Mouse (Mus musculus): Measurements from ENCODE around the gene Samd7. TPM values are rescaled to one million over a fixed set of nuclear protein-coding genes. Genes with fewer than 3 reads are reported as not detected.

Gene Samd7
- polyA plus RNA-seq, 1 experiment: not detected

- TF ChIP-seq POLR2A (IDR thresholded peaks at IDR 0.05; ENCODE audit: borderline replicate concordance, extremely low read depth, low read depth, low read length) (no peak), CTCF (IDR thresholded peaks at IDR 0.05; ENCODE audit: insufficient read depth, low read length) (no peak)
- no peak for DNase-seq
- Histone ChIP-seq H3K4me3 (replicated peaks; ENCODE audit: extremely low read depth, low read depth, low read length) (no peak overlapping the region), H3K4me1 (ENCODE audit: control insufficient read depth, insufficient read depth, low read length) (no peaks in the 10 kb centered on the region)
- 81% methylated on average over 9 of the region's 9 CpGs for WGBS
Observed at GRCm38 (mm10) chr3:30748316-30748715, 2.2 kb downstream of the Samd7 start.

GRCm38 (mm10) chr3:30754696-30755095 is 8.6 kb downstream of the Samd7 start:
- no peaks in the 10 kb centered on the region for H3K4me1 ChIP-seq (ENCODE audit: control insufficient read depth, insufficient read depth, low read length)
- no peak for DNase-seq
- TF ChIP-seq POLR2A (IDR thresholded peaks at IDR 0.05; ENCODE audit: borderline replicate concordance, extremely low read depth, low read depth, low read length) (no peak), CTCF (IDR thresholded peaks at IDR 0.05; ENCODE audit: insufficient read depth, low read length) (no peak)
- 95% methylated on average over 4 of the region's 4 CpGs for WGBS
- no peak overlapping the region for H3K4me3 ChIP-seq (replicated peaks; ENCODE audit: extremely low read depth, low read depth, low read length)

GRCm38 (mm10) chr3:30764877-30765276 is 18.8 kb downstream of the Samd7 start:
- DNase-seq: no peak
- 82% methylated on average over 4 of the region's 4 CpGs for WGBS
- no peaks in the 10 kb centered on the region for H3K4me1 ChIP-seq (ENCODE audit: control insufficient read depth, insufficient read depth, low read length)
- H3K4me3 ChIP-seq (replicated peaks; ENCODE audit: extremely low read depth, low read depth, low read length): no peak overlapping the region
- TF ChIP-seq POLR2A (IDR thresholded peaks at IDR 0.05; ENCODE audit: borderline replicate concordance, extremely low read depth, low read depth, low read length) (no peak), CTCF (IDR thresholded peaks at IDR 0.05; ENCODE audit: insufficient read depth, low read length) (no peak)

- peak; percentile 10 for DNase-seq
- Histone ChIP-seq H3K4me1 (ENCODE audit: control insufficient read depth, insufficient read depth, low read length) (no peaks in the 10 kb centered on the region), H3K4me3 (replicated peaks; ENCODE audit: extremely low read depth, low read depth, low read length) (no peak overlapping the region)
- WGBS: 55% methylated on average over 10 of the region's 10 CpGs
- TF ChIP-seq POLR2A (IDR thresholded peaks at IDR 0.05; ENCODE audit: borderline replicate concordance, extremely low read depth, low read depth, low read length) (no peak), CTCF (IDR thresholded peaks at IDR 0.05; ENCODE audit: insufficient read depth, low read length) (no peak)
Observed at GRCm38 (mm10) chr3:30765311-30766027, 19.4 kb downstream of the Samd7 start.

DNA sequence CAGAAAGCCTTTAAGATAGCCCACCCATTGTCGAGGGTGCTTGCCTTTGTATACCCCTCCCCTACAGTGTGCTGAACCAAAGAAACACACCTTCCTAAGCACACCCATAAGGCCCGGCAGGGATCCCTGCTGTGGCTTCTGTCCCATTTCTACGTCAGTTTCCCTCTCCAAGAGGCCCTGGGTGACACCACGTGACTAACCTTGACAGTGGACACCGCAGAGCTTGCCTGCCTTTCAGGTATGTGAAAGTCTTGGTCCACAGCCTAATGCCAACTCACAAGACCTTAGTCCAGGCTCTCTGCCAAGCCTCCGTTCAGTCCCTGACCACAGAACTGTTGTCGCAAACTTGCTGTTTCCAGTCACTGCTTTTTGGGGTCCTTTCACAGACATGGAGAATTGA is 20.1 kb downstream of the Samd7 start:
- Histone ChIP-seq H3K4me3 (replicated peaks; ENCODE audit: extremely low read depth, low read depth, low read length) (no peak overlapping the region), H3K4me1 (ENCODE audit: control insufficient read depth, insufficient read depth, low read length) (no peaks in the 10 kb centered on the region)
- TF ChIP-seq CTCF (IDR thresholded peaks at IDR 0.05; ENCODE audit: insufficient read depth, low read length): no peak
- no peak for TF ChIP-seq POLR2A (IDR thresholded peaks at IDR 0.05; ENCODE audit: borderline replicate concordance, extremely low read depth, low read depth, low read length)
- peak; percentile 30 for DNase-seq
- 50% methylated on average over 7 of the region's 7 CpGs for WGBS

DNA sequence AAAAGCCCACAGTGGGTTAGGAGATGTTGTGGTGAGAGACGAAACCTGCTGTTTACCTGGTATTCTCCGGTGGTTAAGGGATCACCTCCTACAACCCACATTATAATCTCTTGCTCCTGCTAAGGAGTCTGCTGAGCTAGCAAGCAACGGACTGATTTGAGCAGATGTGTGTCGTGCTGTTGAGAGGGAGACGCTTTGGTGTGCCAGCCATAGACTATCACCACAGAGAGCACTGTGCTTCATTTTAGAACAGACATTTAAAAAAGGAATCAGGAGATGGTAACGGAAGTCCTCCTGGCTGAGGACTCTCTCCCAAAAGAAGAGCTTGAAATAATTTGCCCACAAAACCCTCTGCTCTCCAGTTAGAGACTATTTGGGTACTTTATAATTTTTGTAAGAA is 21.2 kb downstream of the Samd7 start:
- no peak for DNase-seq
- H3K4me3 ChIP-seq (replicated peaks; ENCODE audit: extremely low read depth, low read depth, low read length): no peak overlapping the region
- TF ChIP-seq POLR2A (IDR thresholded peaks at IDR 0.05; ENCODE audit: borderline replicate concordance, extremely low read depth, low read depth, low read length) (no peak), CTCF (IDR thresholded peaks at IDR 0.05; ENCODE audit: insufficient read depth, low read length) (no peak)
- 89% methylated on average over 6 of the region's 6 CpGs for WGBS
- H3K4me1 ChIP-seq (ENCODE audit: control insufficient read depth, insufficient read depth, low read length): no peaks in the 10 kb centered on the region

DNA sequence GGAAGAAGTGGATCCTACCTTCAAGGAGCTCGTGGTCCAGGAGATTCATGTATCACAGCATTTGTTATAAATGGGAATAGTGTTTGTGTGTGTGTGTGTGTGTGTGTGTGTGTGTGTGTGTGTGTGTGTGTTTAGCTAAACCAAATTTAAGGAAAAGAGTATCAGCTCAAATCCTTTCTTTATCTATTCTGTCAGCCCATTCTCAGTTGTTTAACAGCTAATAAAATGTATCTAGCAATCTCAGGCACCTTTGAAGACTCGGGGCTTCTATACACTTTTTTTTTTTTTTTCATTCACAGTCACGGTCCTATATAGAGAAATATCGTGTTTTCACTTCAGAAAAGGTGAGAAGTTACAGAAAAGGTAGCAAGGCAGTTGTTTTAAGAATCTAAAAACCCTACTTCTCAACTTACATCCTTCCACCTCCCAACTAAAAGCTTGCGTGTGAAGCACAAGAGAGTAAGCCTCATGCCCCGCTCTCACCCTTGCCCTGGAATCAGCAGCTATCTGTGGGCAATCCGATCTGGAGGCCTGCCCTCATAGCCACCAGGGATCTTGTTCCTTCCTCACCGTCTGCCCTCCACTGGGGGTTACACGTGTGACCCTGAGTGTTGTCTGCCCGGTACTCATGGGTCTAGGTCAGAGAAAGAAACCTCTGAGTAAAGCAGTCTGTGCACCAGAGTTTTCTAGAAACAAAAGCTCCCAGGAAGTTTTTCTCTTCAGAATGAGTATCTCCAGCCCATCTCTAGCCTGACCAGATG is 23.8 kb downstream of the Samd7 start:
- 58% methylated on average over 10 of the region's 10 CpGs for WGBS
- DNase-seq: no peak

DNA sequence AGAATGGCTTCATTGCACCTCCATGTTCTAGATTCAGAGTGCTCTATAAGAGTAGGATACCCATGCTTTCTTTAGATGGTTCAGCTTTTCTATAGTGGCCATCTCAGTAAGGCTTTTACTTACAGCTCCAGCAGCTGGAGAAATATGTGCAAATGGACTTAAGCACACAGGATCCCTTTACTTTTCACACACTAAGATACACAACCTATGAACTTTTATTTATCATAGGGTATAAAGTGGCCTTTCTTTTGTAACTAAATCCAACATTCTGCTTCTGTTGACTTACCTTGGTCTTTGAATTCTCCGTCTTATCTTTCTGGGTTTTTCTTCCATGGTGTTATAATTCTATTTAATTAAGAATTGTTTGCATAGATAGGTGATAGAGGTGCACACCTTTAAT is 25.5 kb downstream of the Samd7 start:
- 93% methylated on average over 1 of the region's 1 CpGs for WGBS
- no peaks in the 10 kb centered on the region for H3K4me1 ChIP-seq (ENCODE audit: control insufficient read depth, insufficient read depth, low read length)
- no peak overlapping the region for H3K4me3 ChIP-seq (replicated peaks; ENCODE audit: extremely low read depth, low read depth, low read length)
- TF ChIP-seq CTCF (IDR thresholded peaks at IDR 0.05; ENCODE audit: insufficient read depth, low read length) (no peak), POLR2A (IDR thresholded peaks at IDR 0.05; ENCODE audit: borderline replicate concordance, extremely low read depth, low read depth, low read length) (no peak)
- no peak for DNase-seq

More for the DNA sequence above, 23.8 kb downstream of the Samd7 start:
- no peak for TF ChIP-seq CTCF (IDR thresholded peaks at IDR 0.05; ENCODE audit: insufficient read depth, low read length)
- TF ChIP-seq POLR2A (IDR thresholded peaks at IDR 0.05; ENCODE audit: borderline replicate concordance, extremely low read depth, low read depth, low read length): no peak
- no peak overlapping the region for H3K4me3 ChIP-seq (replicated peaks; ENCODE audit: extremely low read depth, low read depth, low read length)
- no peaks in the 10 kb centered on the region for H3K4me1 ChIP-seq (ENCODE audit: control insufficient read depth, insufficient read depth, low read length)

- 54% methylated on average over 4 of the region's 4 CpGs for WGBS
- Histone ChIP-seq H3K4me1 (ENCODE audit: control insufficient read depth, insufficient read depth, low read length) (no peaks in the 10 kb centered on the region), H3K4me3 (replicated peaks; ENCODE audit: extremely low read depth, low read depth, low read length) (no peak overlapping the region)
- TF ChIP-seq CTCF (IDR thresholded peaks at IDR 0.05; ENCODE audit: insufficient read depth, low read length) (no peak), POLR2A (IDR thresholded peaks at IDR 0.05; ENCODE audit: borderline replicate concordance, extremely low read depth, low read depth, low read length) (no peak)
- DNase-seq: no peak
Observed at GRCm38 (mm10) chr3:30772631-30773030, 26.5 kb downstream of the Samd7 start.

GRCm38 (mm10) chr3:30774677-30775076 is 28.6 kb downstream of the Samd7 start:
- no peak overlapping the region for H3K4me3 ChIP-seq (replicated peaks; ENCODE audit: extremely low read depth, low read depth, low read length)
- no peak for TF ChIP-seq CTCF (IDR thresholded peaks at IDR 0.05; ENCODE audit: insufficient read depth, low read length)
- TF ChIP-seq POLR2A (IDR thresholded peaks at IDR 0.05; ENCODE audit: borderline replicate concordance, extremely low read depth, low read depth, low read length): no peak
- WGBS: 93% methylated on average over 5 of the region's 5 CpGs
- no peaks in the 10 kb centered on the region for H3K4me1 ChIP-seq (ENCODE audit: control insufficient read depth, insufficient read depth, low read length)
- DNase-seq: no peak

All from lung, adult 2 months (tissue).